Mouse (Mus musculus) bone marrow, adult 2 months (tissue): ENCODE measurements around the gene Epha8.

Experiments used
- CTCF ChIP-seq: fragments of 200-500 bp; IDR thresholded peaks from 2 replicates; pipeline ENCODE4 v1.5.1; 2011; ENCODE audit warnings: low read length, control low read depth; ENCODE audit not compliant: control insufficient read depth, insufficient read depth
- POLR2A ChIP-seq: fragments of 200-500 bp; IDR thresholded peaks from 2 replicates; pipeline ENCODE4 v1.6.1; 2011; ENCODE audit warnings: low read depth, mild to moderate bottlenecking, control low read depth, low read length, borderline replicate concordance; ENCODE audit not compliant: control insufficient read depth

GRCm38 (mm10) chr4:136967511-136967910, 10.9 kb upstream of the Epha8 start:
- TF ChIP-seq CTCF, result no peak
- TF ChIP-seq POLR2A, result no peak
